Mouse (Mus musculus) midbrain, embryonic 10.5 days (tissue): ENCODE measurements around the gene Syt17. TPM values are rescaled to one million over a fixed set of nuclear protein-coding genes. Genes with fewer than 3 reads are reported as not detected.

Source experiments
- DNase-seq: peaks from one replicate; pipeline ENCODE4 v3.0.0-alpha.2; 2017; ENCODE audit warnings: low spot score
- H3K27ac ChIP-seq: fragments of 300-500 bp; sonication (generic); replicated peaks from 2 replicates; pipeline ENCODE4 v1.5.1; 2016; ENCODE audit warnings: mild to moderate bottlenecking
- H3K27me3 ChIP-seq: fragments of 300-500 bp; sonication (generic); 2 replicates; pipeline ENCODE4 v1.6.1; 2016; ENCODE audit warnings: low read depth, mild to moderate bottlenecking; ENCODE audit not compliant: poor library complexity, severe bottlenecking
- H3K36me3 ChIP-seq: fragments of 300-500 bp; sonication (generic); 2 replicates; pipeline ENCODE4 v1.6.1; 2016; ENCODE audit warnings: mild to moderate bottlenecking, moderate library complexity
- H3K4me1 ChIP-seq: fragments of 300-500 bp; sonication (generic); 2 replicates; pipeline ENCODE4 v1.6.1; 2016
- H3K4me3 ChIP-seq: fragments of 300-500 bp; sonication (generic); 2 replicates; pipeline ENCODE4 v1.5.1; 2016; ENCODE audit warnings: mild to moderate bottlenecking, moderate library complexity
- H3K9me3 ChIP-seq: fragments of 300-500 bp; sonication (generic); replicated peaks from 2 replicates; pipeline ENCODE4 v1.6.1; 2016; ENCODE audit warnings: mild to moderate bottlenecking
- WGBS: fragments of 180-500 bp; shearing (Covaris S2); methylation state at CpG from one replicate; pipeline ENCODE4 v1.1.7; 2016; 5-methylcytosine and 5-hydroxymethylcytosine counted together
- polyA plus RNA-seq: library from polyadenylated mRNA; unstranded; fragments of >200 nt; fragmentation: Nextera tagmentation; extraction: Ambion mirVana; gene quantifications from 2 replicates; pipeline ENCODE4 v1.2.1, GENCODE M21; 2016

Syt17 gene
- polyA plus RNA-seq, 1 experiment from 2014 or later = 2.0 TPM

- H3K36me3 ChIP-seq = no peaks in the 10 kb centered on the region
- H3K4me3 ChIP-seq = no peak overlapping the region
- DNase-seq = no peak
- 48% methylated on average over 2 of the region's 2 CpGs for WGBS
- no peaks in the 10 kb centered on the region for H3K9me3 ChIP-seq
- no peak overlapping the region for H3K27ac ChIP-seq
- peaks cover 13% of the 10 kb centered on the region; the same call in 1 of the 2 replicates for H3K27me3 ChIP-seq
- H3K4me1 ChIP-seq = peaks cover 13% of the 10 kb centered on the region
Measured at GRCm38 (mm10) chr7:118452940-118453339, 4.9 kb upstream of the Syt17 start.

GRCm38 (mm10) chr7:118447291-118448133 is 510 bp downstream of the Syt17 start:
- Histone ChIP-seq H3K36me3 (no peaks in the 10 kb centered on the region), H3K4me1 (peaks cover 31% of the 10 kb centered on the region), H3K27me3 (peaks cover 63% of the 10 kb centered on the region), H3K4me3 (peak overlapping the region; percentile 69), H3K9me3 (no peaks in the 10 kb centered on the region), H3K27ac (peak overlapping the region; percentile 74)
- DNase-seq = peak; percentile 60
- under 1% methylated on average over 65 of the region's 65 CpGs for WGBS

GRCm38 (mm10) chr7:118443895-118444485 is 4.0 kb downstream of the Syt17 start:
- DNase-seq = no peak
- Histone ChIP-seq H3K4me1 (peaks cover 31% of the 10 kb centered on the region), H3K27me3 (peaks cover 60% of the 10 kb centered on the region), H3K36me3 (no peaks in the 10 kb centered on the region), H3K9me3 (no peaks in the 10 kb centered on the region), H3K4me3 (no peak overlapping the region), H3K27ac (no peak overlapping the region)
- WGBS = 61% methylated on average over 7 of the region's 7 CpGs

- peaks cover 60% of the 10 kb centered on the region for H3K27me3 ChIP-seq
Measured at GRCm38 (mm10) chr7:118443371-118443770, 4.7 kb downstream of the Syt17 start.

GRCm38 (mm10) chr7:118441535-118441934 is 6.5 kb downstream of the Syt17 start:
- Histone ChIP-seq H3K9me3 (no peaks in the 10 kb centered on the region), H3K4me1 (peaks cover 10% of the 10 kb centered on the region), H3K27me3 (peaks cover 41% of the 10 kb centered on the region), H3K27ac (no peak overlapping the region), H3K4me3 (no peak overlapping the region), H3K36me3 (no peaks in the 10 kb centered on the region)
- WGBS = 88% methylated on average over 6 of the region's 6 CpGs
- DNase-seq = no peak

More at GRCm38 (mm10) chr7:118443371-118443770, 4.7 kb downstream of the Syt17 start:
- Histone ChIP-seq H3K9me3 (no peaks in the 10 kb centered on the region), H3K36me3 (no peaks in the 10 kb centered on the region), H3K4me1 (peaks cover 27% of the 10 kb centered on the region), H3K27ac (no peak overlapping the region), H3K4me3 (no peak overlapping the region)
- no peak for DNase-seq
- WGBS = 5% methylated on average over 9 of the region's 9 CpGs

- Histone ChIP-seq H3K27ac (no peak overlapping the region), H3K4me3 (no peak overlapping the region), H3K4me1 (no peaks in the 10 kb centered on the region), H3K27me3 (0 out of 2 replicates have a peak, but pooled peaks cover 3% of the 10 kb centered on the region), H3K36me3 (no peaks in the 10 kb centered on the region), H3K9me3 (no peaks in the 10 kb centered on the region)
- 61% methylated on average over 7 of the region's 7 CpGs for WGBS
- DNase-seq = no peak
Measured at GRCm38 (mm10) chr7:118437101-118437802, 10.8 kb downstream of the Syt17 start.

GRCm38 (mm10) chr7:118428937-118429336 is 19.1 kb downstream of the Syt17 start:
- Histone ChIP-seq H3K27me3 (no peaks in the 10 kb centered on the region), H3K9me3 (no peaks in the 10 kb centered on the region), H3K36me3 (no peaks in the 10 kb centered on the region), H3K4me3 (no peak overlapping the region), H3K27ac (no peak overlapping the region), H3K4me1 (no peaks in the 10 kb centered on the region; the same call in 1 of the 2 replicates)
- DNase-seq = no peak
- WGBS = 94% methylated on average over 2 of the region's 2 CpGs

GRCm38 (mm10) chr7:118419491-118420180 is 28.4 kb downstream of the Syt17 start:
- DNase-seq = no peak
- Histone ChIP-seq H3K9me3 (no peaks in the 10 kb centered on the region), H3K4me3 (no peak overlapping the region), H3K27ac (no peak overlapping the region), H3K36me3 (no peaks in the 10 kb centered on the region), H3K4me1 (peaks cover 11% of the 10 kb centered on the region), H3K27me3 (no peaks in the 10 kb centered on the region)
- whole genome bisulfite sequencing = 54% methylated on average over 6 of the region's 6 CpGs

- Histone ChIP-seq H3K27ac (no peak overlapping the region), H3K36me3 (no peaks in the 10 kb centered on the region), H3K9me3 (no peaks in the 10 kb centered on the region), H3K27me3 (no peaks in the 10 kb centered on the region), H3K4me1 (peaks cover under 1% of the 10 kb centered on the region; the same call in 1 of the 2 replicates), H3K4me3 (no peak overlapping the region)
- DNase-seq = no peak
- 90% methylated on average over 3 of the region's 3 CpGs for WGBS
Measured at GRCm38 (mm10) chr7:118414183-118414582, 33.8 kb downstream of the Syt17 start.

- H3K27ac ChIP-seq = no peak overlapping the region
- 80% methylated on average over 3 of the region's 3 CpGs for WGBS
- no peaks in the 10 kb centered on the region for H3K36me3 ChIP-seq
- H3K4me1 ChIP-seq = no peaks in the 10 kb centered on the region
- no peak overlapping the region for H3K4me3 ChIP-seq
- no peak for DNase-seq
- no peaks in the 10 kb centered on the region for H3K9me3 ChIP-seq
- H3K27me3 ChIP-seq = no peaks in the 10 kb centered on the region
Measured at GRCm38 (mm10) chr7:118411877-118412276, 36.1 kb downstream of the Syt17 start.

GRCm38 (mm10) chr7:118409421-118409820 is 38.6 kb downstream of the Syt17 start:
- H3K27ac ChIP-seq = no peak overlapping the region

GRCm38 (mm10) chr7:118405251-118405650 is 42.8 kb downstream of the Syt17 start:
- H3K27ac ChIP-seq = no peak overlapping the region
- DNase-seq = no peak
- H3K9me3 ChIP-seq = no peaks in the 10 kb centered on the region
- no peak overlapping the region for H3K4me3 ChIP-seq
- H3K27me3 ChIP-seq = no peaks in the 10 kb centered on the region
- H3K4me1 ChIP-seq = 0 out of 2 replicates have a peak, but pooled peaks cover 4% of the 10 kb centered on the region
- H3K36me3 ChIP-seq = no peaks in the 10 kb centered on the region

More at GRCm38 (mm10) chr7:118409421-118409820, 38.6 kb downstream of the Syt17 start:
- 25% methylated on average over 2 of the region's 2 CpGs for WGBS
- Histone ChIP-seq H3K9me3 (no peaks in the 10 kb centered on the region), H3K4me1 (0 out of 2 replicates have a peak, but pooled peaks cover 4% of the 10 kb centered on the region), H3K4me3 (no peak overlapping the region), H3K36me3 (no peaks in the 10 kb centered on the region), H3K27me3 (no peaks in the 10 kb centered on the region)
- no peak for DNase-seq
